ENCODE assay signal across 18 mouse cellular contexts in genomic region chr4:102592541-102592940, GRCm38 (mm10).
DNase-seq lines count a peak whose midpoint lies in the region; ATAC-seq and TF ChIP-seq lines count a peak whose summit lies in the region.
"Had no signal": no experiment of that assay in that cellular context is flagged by ENCODE, and none has a peak within 500 bp of the region (broad histone marks: within the 10 kb centered on the region; RNA-seq: fewer than 3 reads in every experiment).

No protein-coding gene starts in this region.

- no peaks in the 10 kb centered on the region for H3K27me3 ChIP-seq in forebrain, embryonic 13.5 days
- no peaks in the 10 kb centered on the region for H3K27me3 ChIP-seq in forebrain, embryonic 15.5 days
- no peaks in the 10 kb centered on the region for H3K27me3 ChIP-seq in hindbrain, postnatal 0 days (ENCODE audit: insufficient read depth, low read length)
- H3K27me3 ChIP-seq in neural tube, embryonic 15.5 days (replicated peaks): no peaks in the 10 kb centered on the region
- H3K27me3 ChIP-seq: heart, embryonic 12.5 days; liver, embryonic 13.5 days; neural tube, embryonic 12.5 days had no signal

- H3K9ac ChIP-seq in forebrain, embryonic 13.5 days: no peak overlapping the region
- H3K9ac ChIP-seq in forebrain, embryonic 15.5 days (replicated peaks): no peak overlapping the region
- peak overlapping the region; percentile 7; the same call in 1 of the 2 replicates for H3K9ac ChIP-seq in hindbrain, postnatal 0 days (replicated peaks; ENCODE audit: low read length)
- H3K9ac ChIP-seq in neural tube, embryonic 15.5 days (replicated peaks): no peak overlapping the region
- H3K9ac ChIP-seq: heart, embryonic 12.5 days; liver, embryonic 13.5 days; neural tube, embryonic 12.5 days had no signal

- H3K4me3 ChIP-seq in forebrain, embryonic 13.5 days: no peak overlapping the region
- H3K4me3 ChIP-seq in forebrain, embryonic 15.5 days: no peak overlapping the region
- H3K4me3 ChIP-seq in layer of hippocampus, adult 2 months: peak overlapping the region; percentile 59; the same call in 1 of the 2 replicates
- H3K4me3 ChIP-seq in hindbrain, postnatal 0 days (ENCODE audit: low read length): no peak overlapping the region
- no peak overlapping the region for H3K4me3 ChIP-seq in neural tube, embryonic 15.5 days (replicated peaks)
- H3K4me3 ChIP-seq: heart, embryonic 12.5 days; limb, embryonic 10.5 days; liver, embryonic 13.5 days; neural tube, embryonic 12.5 days had no signal

- peaks cover 47% of the 10 kb centered on the region for H3K4me1 ChIP-seq in forebrain, embryonic 13.5 days
- peaks cover 43% of the 10 kb centered on the region for H3K4me1 ChIP-seq in forebrain, embryonic 15.5 days
- H3K4me1 ChIP-seq in hindbrain, postnatal 0 days (ENCODE audit: insufficient read depth, low read length): peaks cover 23% of the 10 kb centered on the region
- peaks cover 53% of the 10 kb centered on the region for H3K4me1 ChIP-seq in neural tube, embryonic 15.5 days

- no peaks in the 10 kb centered on the region for H3K9me3 ChIP-seq in forebrain, embryonic 13.5 days (replicated peaks)
- no peaks in the 10 kb centered on the region for H3K9me3 ChIP-seq in forebrain, embryonic 15.5 days
- no peaks in the 10 kb centered on the region for H3K9me3 ChIP-seq in hindbrain, postnatal 0 days (ENCODE audit: low read length)
- H3K9me3 ChIP-seq in neural tube, embryonic 15.5 days (replicated peaks): no peaks in the 10 kb centered on the region
- H3K9me3 ChIP-seq: heart, embryonic 12.5 days; limb, embryonic 10.5 days; liver, embryonic 13.5 days; neural tube, embryonic 12.5 days had no signal

- ATAC-seq in forebrain, embryonic 13.5 days: no peak
- no peak for ATAC-seq in forebrain, embryonic 15.5 days (replicated peaks)
- no peak for ATAC-seq in hindbrain, postnatal 0 days
- ATAC-seq in neural tube, embryonic 15.5 days (ENCODE audit: low FRiP score): no peak
- no peak for ATAC-seq in megakaryocyte, adult 5-6 weeks (ENCODE audit: poor library complexity, severe bottlenecking)
- no peak for ATAC-seq in megakaryocyte progenitor cell, adult 5-6 weeks (replicated peaks; ENCODE audit: poor library complexity)
- ATAC-seq: lung, postnatal 0 days had no signal

- H3K36me3 ChIP-seq in forebrain, embryonic 13.5 days (ENCODE audit: poor library complexity, severe bottlenecking): peaks cover 4% of the 10 kb centered on the region; the same call in 1 of the 2 replicates
- peaks cover under 1% of the 10 kb centered on the region; the same call in 1 of the 2 replicates for H3K36me3 ChIP-seq in forebrain, embryonic 15.5 days
- H3K36me3 ChIP-seq in hindbrain, postnatal 0 days (ENCODE audit: insufficient read depth, low read length): peaks cover 11% of the 10 kb centered on the region; the same call in 1 of the 2 replicates
- peaks cover 12% of the 10 kb centered on the region; the same call in 1 of the 2 replicates for H3K36me3 ChIP-seq in neural tube, embryonic 15.5 days
- H3K36me3 ChIP-seq: limb, embryonic 10.5 days had no signal

- WGBS in forebrain, embryonic 13.5 days: 54% methylated on average over 2 of the region's 2 CpGs
- WGBS in forebrain, embryonic 15.5 days: 68% methylated on average over 2 of the region's 2 CpGs
- 69% methylated on average over 2 of the region's 2 CpGs for WGBS in hindbrain, postnatal 0 days
- 63% methylated on average over 2 of the region's 2 CpGs for WGBS in neural tube, embryonic 15.5 days

- no peak for DNase-seq in layer of hippocampus, adult 2 months (ENCODE audit: low spot score in 2 of 2)
- DNase-seq in layer of hippocampus, postnatal 36 days: no peak
- no peak for DNase-seq in hindbrain, postnatal 0 days (ENCODE audit: low spot score)
- DNase-seq: adrenal gland, postnatal 14 days; cerebellum, postnatal 10 days; kidney, adult 2 months; kidney, postnatal 36 days; liver, embryonic 13.5 days; thymus, postnatal 14 days had no signal

- 0 out of 2 replicates have a peak overlapping the region, but pooled peaks have one; percentile 27 for H3K4me2 ChIP-seq in forebrain, embryonic 13.5 days
- H3K4me2 ChIP-seq in forebrain, embryonic 15.5 days (replicated peaks): no peak overlapping the region
- H3K4me2 ChIP-seq in hindbrain, postnatal 0 days (ENCODE audit: low read depth, low read length): peak overlapping the region; percentile 69
- H3K4me2 ChIP-seq in neural tube, embryonic 15.5 days: peak overlapping the region; percentile 41
- H3K4me2 ChIP-seq: heart, embryonic 12.5 days; liver, embryonic 13.5 days had no signal

- no peak overlapping the region for H3K27ac ChIP-seq in forebrain, embryonic 13.5 days
- no peak overlapping the region for H3K27ac ChIP-seq in forebrain, embryonic 15.5 days (replicated peaks)
- peak overlapping the region; percentile 96 for H3K27ac ChIP-seq in layer of hippocampus, adult 2 months
- H3K27ac ChIP-seq in hindbrain, postnatal 0 days: peak overlapping the region; percentile 63; the same call in 1 of the 2 replicates
- 0 out of 2 replicates have a peak overlapping the region, but pooled peaks have one; percentile 51 for H3K27ac ChIP-seq in neural tube, embryonic 15.5 days (replicated peaks)
- H3K27ac ChIP-seq: limb, embryonic 10.5 days; liver, embryonic 13.5 days; neural tube, embryonic 12.5 days had no signal

- TF ChIP-seq CTCF in layer of hippocampus, adult 2 months (conservative IDR thresholded peaks at IDR 0.05): no peak
- TF ChIP-seq CTCF in hindbrain, postnatal 0 days (IDR thresholded peaks at IDR 0.05; ENCODE audit: low read depth): no peak

Comparison
In these comparisons a context has a peak if more than half of its experiments do, and no peak if none do; other contexts are left out.
1. H3K27ac ChIP-seq: peak in layer of hippocampus, adult 2 months (single experiment), hindbrain, postnatal 0 days (single experiment) and neural tube, embryonic 15.5 days (single experiment); none in forebrain, embryonic 13.5 days (single experiment) and forebrain, embryonic 15.5 days (single experiment).